Mouse (Mus musculus) CH12.LX (cell line): ENCODE measurements around the gene Zswim1. TPM values are rescaled to one million over a fixed set of nuclear protein-coding genes. Genes with fewer than 3 reads are reported as not detected.
A peak's percentile ranks its signal among the peaks of the same experiment; 100 is the strongest.

Experiments
- DNase-seq: peaks from one replicate; pipeline ENCODE4 v3.0.0-alpha.2; 2013; ENCODE audit errors: extremely low read depth
- H3K27ac ChIP-seq: 2 replicates; pipeline ENCODE4 v1.5.1; 2012; ENCODE audit warnings: low read depth, mild to moderate bottlenecking, control low read depth, moderate library complexity; ENCODE audit not compliant: insufficient read depth
- H3K27me3 ChIP-seq: replicated peaks from 2 replicates; pipeline ENCODE3; 2012; ENCODE audit warnings: inconsistent platforms
- H3K36me3 ChIP-seq, 2 experiments: replicated peaks in 1 of 2; 2 replicates each; pipeline versions ENCODE3 to v1.6.1; 2012; ENCODE audit warnings: inconsistent platforms in 1 of 2, low read length in 1 of 2, mild to moderate bottlenecking in 1 of 2, mixed read lengths in 1 of 2, moderate library complexity in 1 of 2; ENCODE audit not compliant: control insufficient read depth in 1 of 2, insufficient read depth in 1 of 2
- H3K4me1 ChIP-seq, 2 experiments: 2 replicates each; pipeline ENCODE4 v1.6.1; 2012; ENCODE audit warnings: inconsistent platforms in 1 of 2, moderate library complexity in 1 of 2; ENCODE audit not compliant: insufficient read depth in 2 of 2, control insufficient read depth in 1 of 2
- H3K4me2 ChIP-seq: 2 replicates; pipeline ENCODE4 v1.6.1; 2012; ENCODE audit warnings: low read depth, mild to moderate bottlenecking, control low read depth; ENCODE audit not compliant: poor library complexity, insufficient read depth, severe bottlenecking
- H3K4me3 ChIP-seq, 3 experiments: fragments of 150-350 bp in 1 of 3; sonication (generic) in 1 of 3; replicated peaks in 1 of 3; 2 replicates each; pipeline versions ENCODE3 to v1.5.1; 2011 to 2012; ENCODE audit warnings: low read depth in 2 of 3, low read length in 2 of 3, mild to moderate bottlenecking in 2 of 3, moderate library complexity in 2 of 3, control low read depth in 1 of 3, improper control_type of control experiment in 1 of 3, inconsistent platforms in 1 of 3, mixed read lengths in 1 of 3; ENCODE audit not compliant: poor library complexity in 1 of 3
- H3K79me2 ChIP-seq: replicated peaks from 2 replicates; pipeline ENCODE4 v1.6.1; 2012; ENCODE audit warnings: mild to moderate bottlenecking, moderate library complexity; ENCODE audit not compliant: control insufficient read depth, poor library complexity, insufficient read depth, severe bottlenecking; ENCODE audit errors: extremely low read depth
- H3K9ac ChIP-seq: 2 replicates; pipeline ENCODE4 v1.6.1; 2012; ENCODE audit warnings: low read depth, mild to moderate bottlenecking, control low read depth, moderate library complexity; ENCODE audit not compliant: insufficient read depth
- H3K9me3 ChIP-seq: replicated peaks from 2 replicates; pipeline ENCODE3; 2012; ENCODE audit warnings: low read length, inconsistent platforms, mixed read lengths
- CHD2 ChIP-seq: IDR thresholded peaks from 2 replicates; pipeline ENCODE4 v1.6.1; 2011; ENCODE audit warnings: low read length, improper control_type of control experiment
- E2F4 ChIP-seq: IDR thresholded peaks from 2 replicates; pipeline ENCODE4 v1.6.1; 2011; ENCODE audit warnings: low read depth, low read length, improper control_type of control experiment; ENCODE audit not compliant: insufficient replicate concordance
- ETS1 ChIP-seq: conservative IDR thresholded peaks from 2 replicates; pipeline ENCODE4 v1.6.1; 2012; ENCODE audit warnings: low read depth, mild to moderate bottlenecking, inconsistent platforms, low read length, improper control_type of control experiment, moderate library complexity
- HCFC1 ChIP-seq: IDR thresholded peaks from 2 replicates; pipeline ENCODE4 v1.6.1; 2012; ENCODE audit warnings: low read depth, mild to moderate bottlenecking, inconsistent platforms, low read length, improper control_type of control experiment
- JUND ChIP-seq: conservative IDR thresholded peaks from 2 replicates; pipeline ENCODE4 v1.6.1; 2011; ENCODE audit warnings: low read depth, low read length, improper control_type of control experiment
- MAFK ChIP-seq: IDR thresholded peaks from 2 replicates; pipeline ENCODE4 v1.6.1; 2011; ENCODE audit warnings: low read length, improper control_type of control experiment; ENCODE audit not compliant: insufficient replicate concordance
- MAZ ChIP-seq: IDR thresholded peaks from 2 replicates; pipeline ENCODE4 v1.6.1; 2012; ENCODE audit warnings: low read depth, mild to moderate bottlenecking, inconsistent platforms, low read length, improper control_type of control experiment, moderate library complexity
- MEF2A ChIP-seq: IDR thresholded peaks from 2 replicates; pipeline ENCODE4 v1.6.1; 2014; ENCODE audit warnings: low read depth, mild to moderate bottlenecking, inconsistent platforms, low read length, improper control_type of control experiment, borderline replicate concordance
- MXI1 ChIP-seq: IDR thresholded peaks from 2 replicates; pipeline ENCODE4 v1.6.1; 2011; ENCODE audit warnings: mild to moderate bottlenecking, low read depth, low read length, improper control_type of control experiment
- NELFE ChIP-seq: IDR thresholded peaks from 2 replicates; pipeline ENCODE4 v1.6.1; 2011; ENCODE audit warnings: low read depth, low read length, improper control_type of control experiment
- POLR2AphosphoS2 ChIP-seq: IDR thresholded peaks from 2 replicates; pipeline ENCODE4 v1.6.1; 2011; ENCODE audit warnings: low read depth, low read length, improper control_type of control experiment
- SMC3 ChIP-seq: IDR thresholded peaks from 2 replicates; pipeline ENCODE4 v1.6.1; 2011; ENCODE audit warnings: low read depth, low read length, improper control_type of control experiment
- TCF12 ChIP-seq: IDR thresholded peaks from 2 replicates; pipeline ENCODE4 v1.6.1; 2014; ENCODE audit warnings: low read depth, mild to moderate bottlenecking, inconsistent platforms, low read length, improper control_type of control experiment
- UBTF ChIP-seq: IDR thresholded peaks from 2 replicates; pipeline ENCODE4 v1.6.1; 2012; ENCODE audit warnings: low read depth, mild to moderate bottlenecking, inconsistent platforms, low read length, improper control_type of control experiment, moderate library complexity
- USF1 ChIP-seq: IDR thresholded peaks from 2 replicates; pipeline ENCODE4 v1.6.1; 2014; ENCODE audit warnings: low read depth, mild to moderate bottlenecking, inconsistent platforms, low read length, improper control_type of control experiment
- USF2 ChIP-seq: conservative IDR thresholded peaks from 2 replicates; pipeline ENCODE4 v1.6.1; 2011; ENCODE audit warnings: low read depth, low read length, improper control_type of control experiment
- ZNF384 ChIP-seq: IDR thresholded peaks from 2 replicates; pipeline ENCODE4 v1.6.1; 2012; ENCODE audit warnings: low read depth, low read length, improper control_type of control experiment, inconsistent platforms
- dilution Hi-C: fragments of 300-500 bp; cut with MboI; formaldehyde crosslinking; loops from 2 replicates; pipeline ENCODE4 v1.14.3; 2020; ENCODE audit warnings: low sequenced_read_pairs; ENCODE audit not compliant: extremely low pct_unique_long_range_greater_than_20kb, extremely low pct_ligation_motif_present
- in situ Hi-C: fragments of 300-500 bp; cut with MboI; formaldehyde crosslinking; loops from 3 replicates; pipeline ENCODE4 v1.14.3; 2019; ENCODE audit warnings: low sequenced_read_pairs, low pct_ligation_motif_present, low pct_unique_long_range_greater_than_20kb, mixed read lengths
- polyA plus RNA-seq: library from polyadenylated mRNA; unstranded; fragments of >175 nt; gene quantifications from 2 replicates; pipeline ENCODE4 v1.2.1, GENCODE M21; 2012; ENCODE audit warnings: low read depth; ENCODE audit not compliant: insufficient read length
- total RNA-seq, 2 experiments: library from RNA; depleted of rRNA; stranded (reverse); fragments of 300-350 nt in 1 of 2; fragments of >200 nt in 1 of 2; gene quantifications; 2 replicates each; pipeline ENCODE4 v1.2.3; 2012 to 2014

Zswim1 gene
- total and polyA plus RNA-seq, 3 experiments: 5.3 to 13.8 (median 9.5) TPM

DNA sequence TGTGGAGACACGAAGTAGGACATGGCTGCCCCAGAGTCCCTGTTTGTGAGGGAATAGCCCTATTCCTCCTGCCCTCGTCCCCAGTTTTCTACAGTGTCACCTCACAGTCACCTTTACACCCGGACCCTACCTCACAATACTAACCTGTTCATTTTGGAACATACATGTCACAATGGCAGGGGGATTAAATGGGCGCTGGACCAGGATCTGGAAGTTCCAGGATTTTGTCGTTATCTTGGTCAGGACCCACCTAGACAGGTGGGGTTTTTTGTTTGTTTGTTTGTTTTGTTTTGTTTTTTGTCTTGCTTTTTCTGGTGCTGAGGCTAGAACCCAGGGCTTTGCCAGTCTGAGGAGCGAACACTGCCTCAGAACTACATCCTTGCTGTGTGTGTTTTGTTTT, 6.0 kb downstream of the Zswim1 start, which contains the start of gene Spata25:
Gene Spata25 (minus strand): TSS at position 101 of the 400 bp plus-strand sequence.
- no peak for DNase-seq
- no peak within 1 kb of the TSS for H3K27ac ChIP-seq
- H3K27me3 ChIP-seq: peaks cover 1% of the 10 kb centered on the region
- peaks cover 31 to 45% of the 10 kb centered on the region in 2 experiments for H3K36me3 ChIP-seq
- H3K4me2 ChIP-seq: no peak within 1 kb of the TSS
- no peaks in the 10 kb centered on the region; the same call in 1 of the 2 replicates for H3K79me2 ChIP-seq
- H3K4me3 ChIP-seq: no peak within 1 kb of the TSS
- in situ Hi-C loops (no loop called here), dilution Hi-C loops (no loop called here)
- peaks cover 8 to 55% of the 10 kb centered on the region in 2 experiments for H3K4me1 ChIP-seq
- H3K9me3 ChIP-seq: no peaks in the 10 kb centered on the region
- TF ChIP-seq POLR2AphosphoS2 (no peak), E2F4 (no peak), HCFC1 (no peak), MEF2A (no peak), NELFE (no peak), SMC3 (no peak), MAFK (no peak), CHD2 (no peak), ETS1 (no peak)
- TF ChIP-seq, all 38 proteins: peak for 0
- H3K9ac ChIP-seq: no peak within 1 kb of the TSS

GRCm38 (mm10) chr2:164829090-164829489, 6.6 kb downstream of the Zswim1 start:
- no peak overlapping the region for H3K4me2 ChIP-seq
- no peak overlapping the region for H3K4me3 ChIP-seq
- no peak overlapping the region for H3K9ac ChIP-seq
- no peak for TF ChIP-seq UBTF
- TF ChIP-seq NELFE: no peak
- TF ChIP-seq MXI1: no peak
- TF ChIP-seq MAFK: no peak
- TF ChIP-seq JUND: no peak
- TF ChIP-seq TCF12: no peak
- H3K36me3 ChIP-seq: peaks cover 31 to 45% of the 10 kb centered on the region in 2 experiments
- no peaks in the 10 kb centered on the region; the same call in 1 of the 2 replicates for H3K79me2 ChIP-seq
- in situ Hi-C loops: no loop called here
- dilution Hi-C loops: no loop called here
- no peak for DNase-seq
- peaks cover 1% of the 10 kb centered on the region for H3K27me3 ChIP-seq
- no peak overlapping the region for H3K27ac ChIP-seq
- no peaks in the 10 kb centered on the region for H3K9me3 ChIP-seq
- peaks cover 8 to 50% of the 10 kb centered on the region in 2 experiments for H3K4me1 ChIP-seq

- peak; percentile 82 for DNase-seq
- dilution Hi-C loops (no loop called here), in situ Hi-C loops (loop anchor here (5.0 kb wide), 1 partner anchor 46 kb away; the partner anchor contains the start of gene Pcif1)
- Histone ChIP-seq H3K27me3 (peaks cover 1% of the 10 kb centered on the region), H3K27ac (no peak overlapping the region), H3K36me3 (peaks cover 19 to 34% of the 10 kb centered on the region in 2 experiments), H3K9me3 (no peaks in the 10 kb centered on the region), H3K4me3 (no peak overlapping the region), H3K4me1 (peaks cover 12 to 54% of the 10 kb centered on the region in 2 experiments), H3K79me2 (no peaks in the 10 kb centered on the region), H3K9ac (no peak overlapping the region), H3K4me2 (peak overlapping the region; percentile 16)
- TF ChIP-seq USF2 (no peak), ZNF384 (peak; percentile 86), E2F4 (no peak), USF1 (no peak), MAZ (no peak)
Observed at GRCm38 (mm10) chr2:164831029-164831428, 8.5 kb downstream of the Zswim1 start.
